Mouse (Mus musculus): ENCODE data around the gene Samd8. TPM values are rescaled to one million over a fixed set of nuclear protein-coding genes. Genes with fewer than 3 reads are reported as not detected.
A peak's percentile ranks its signal among the peaks of the same experiment; 100 is the strongest.

The Samd8 gene
- not detected in 2 replicates for polyA plus RNA-seq (2012; ENCODE audit: insufficient read depth, insufficient read length, low replicate concordance, missing spikeins)

DNA sequence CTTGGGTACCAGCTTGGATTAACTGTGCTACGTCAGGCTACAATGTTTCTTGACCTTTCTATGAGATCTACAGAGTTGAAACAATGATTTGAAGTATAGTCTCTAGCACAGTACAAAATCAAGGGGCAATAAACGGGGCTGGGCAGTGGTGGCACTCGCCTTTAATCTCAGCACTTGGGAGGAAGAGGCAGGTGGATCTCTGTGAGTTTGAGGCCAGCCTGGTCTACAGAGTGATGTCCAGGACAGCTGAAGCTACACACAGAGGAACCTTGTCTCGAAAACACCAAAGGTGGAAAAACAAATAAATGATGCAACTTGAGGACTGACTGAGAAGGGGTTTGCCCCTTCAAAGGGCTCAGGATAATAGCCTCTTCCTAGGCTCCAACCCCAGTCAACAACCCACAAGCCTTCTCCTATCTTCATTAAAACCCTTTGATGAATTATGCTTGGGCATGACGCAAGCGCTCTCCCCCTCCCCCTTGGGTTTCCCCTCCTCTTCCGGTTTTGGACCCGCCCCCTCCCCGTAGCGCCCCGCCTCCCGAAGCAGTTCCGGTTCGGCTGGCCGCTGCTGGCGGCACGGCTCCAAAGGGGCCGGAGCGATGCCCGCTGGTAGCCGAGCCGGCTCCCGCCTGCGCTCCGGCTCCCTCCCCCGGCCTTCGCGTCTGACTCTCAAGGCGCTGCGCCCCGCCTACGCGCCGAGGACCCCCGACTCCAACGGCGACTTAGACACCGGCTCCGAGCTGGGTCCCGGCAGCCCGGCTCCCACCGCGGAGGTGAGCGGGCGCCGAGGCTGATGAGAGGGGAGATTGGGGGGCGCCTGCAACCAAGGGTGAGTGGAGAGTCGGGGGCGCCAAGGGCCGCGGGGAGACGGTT, at the start of gene Samd8:
TSS of gene Samd8 (plus strand) at position 524 of the 873 bp plus-strand sequence.
- Histone ChIP-seq H3K4me3 (ENCODE audit: insufficient read depth, low read depth, low read length) (peak within 1 kb of the TSS; percentile 86), H3K4me1 (ENCODE audit: control insufficient read depth, insufficient read depth, low read length) (peaks cover 9% of the 10 kb centered on the region), H3K27ac (ENCODE audit: insufficient read depth, low read depth, low read length) (peak within 1 kb of the TSS; percentile 68)
- 6% methylated on average over 51 of the region's 52 CpGs for WGBS
- TF ChIP-seq POLR2A (IDR thresholded peaks at IDR 0.05; ENCODE audit: insufficient read depth, low read depth, low read length) (peak; percentile 96), CTCF (IDR thresholded peaks at IDR 0.05; ENCODE audit: insufficient read depth, low read depth, low read length) (no peak)

DNA sequence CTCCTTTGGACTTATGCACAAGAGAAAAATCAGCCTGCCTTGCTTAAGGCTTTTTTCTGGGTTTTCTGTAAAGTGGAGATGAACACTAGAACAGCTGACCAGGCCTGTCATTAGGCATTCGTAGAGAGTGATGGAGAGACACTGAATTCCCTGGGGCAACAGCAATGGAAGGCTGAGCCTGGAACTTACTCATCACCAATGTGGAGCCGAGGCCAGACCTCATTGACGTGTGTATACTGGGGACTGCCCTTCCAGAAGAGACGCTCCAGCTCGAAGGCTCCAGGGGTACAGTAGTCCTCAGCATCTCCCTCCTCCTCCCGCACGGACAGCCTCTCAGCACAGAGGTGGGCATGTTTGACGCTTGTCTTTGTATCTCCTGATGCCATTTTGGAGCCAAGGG, 47.6 kb upstream of the Samd8 start:
- Histone ChIP-seq H3K4me3 (ENCODE audit: insufficient read depth, low read depth, low read length) (no peak overlapping the region), H3K27ac (ENCODE audit: insufficient read depth, low read depth, low read length) (no peak overlapping the region), H3K4me1 (ENCODE audit: control insufficient read depth, insufficient read depth, low read length) (peaks cover 22% of the 10 kb centered on the region)
- 93% methylated on average over 8 of the region's 8 CpGs for WGBS
- TF ChIP-seq CTCF (IDR thresholded peaks at IDR 0.05; ENCODE audit: insufficient read depth, low read depth, low read length) (no peak), POLR2A (IDR thresholded peaks at IDR 0.05; ENCODE audit: insufficient read depth, low read depth, low read length) (no peak)

- WGBS: 42% methylated on average over 5 of the region's 5 CpGs
- no peak for TF ChIP-seq POLR2A (IDR thresholded peaks at IDR 0.05; ENCODE audit: insufficient read depth, low read depth, low read length)
- TF ChIP-seq CTCF (IDR thresholded peaks at IDR 0.05; ENCODE audit: insufficient read depth, low read depth, low read length): no peak
Measured at GRCm38 (mm10) chr14:21703255-21703654, 47.1 kb upstream of the Samd8 start.

DNA sequence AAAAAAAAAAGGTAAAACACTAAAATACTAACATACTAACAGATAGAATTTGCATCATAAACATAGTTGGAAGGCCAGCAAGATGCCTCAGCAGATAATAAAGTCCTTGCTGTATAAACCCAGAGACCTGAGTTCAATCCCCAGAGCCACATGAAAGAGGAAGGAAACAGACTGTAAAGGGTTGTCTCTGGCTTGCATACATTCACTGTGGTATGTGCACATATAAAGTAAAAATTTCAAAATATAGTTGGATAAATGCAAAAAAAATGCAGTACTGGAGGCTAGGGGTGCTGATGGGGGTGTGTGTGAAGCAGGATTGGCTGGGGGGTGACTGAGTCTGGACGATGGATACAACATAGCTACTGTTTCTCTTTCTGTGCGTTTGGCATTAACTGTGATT, 44.9 kb upstream of the Samd8 start:
- Histone ChIP-seq H3K4me1 (ENCODE audit: control insufficient read depth, insufficient read depth, low read length) (peaks cover 32% of the 10 kb centered on the region), H3K27ac (ENCODE audit: insufficient read depth, low read depth, low read length) (peak overlapping the region; percentile 97; the same call in 1 of the 2 replicates), H3K4me3 (ENCODE audit: insufficient read depth, low read depth, low read length) (no peak overlapping the region)
- TF ChIP-seq POLR2A (IDR thresholded peaks at IDR 0.05; ENCODE audit: insufficient read depth, low read depth, low read length): no peak
- TF ChIP-seq CTCF (IDR thresholded peaks at IDR 0.05; ENCODE audit: insufficient read depth, low read depth, low read length): no peak
- WGBS: 82% methylated on average over 2 of the region's 2 CpGs

More at GRCm38 (mm10) chr14:21703255-21703654, 47.1 kb upstream of the Samd8 start:
- Histone ChIP-seq H3K27ac (ENCODE audit: insufficient read depth, low read depth, low read length) (no peak overlapping the region), H3K4me1 (ENCODE audit: control insufficient read depth, insufficient read depth, low read length) (peaks cover 22% of the 10 kb centered on the region), H3K4me3 (ENCODE audit: insufficient read depth, low read depth, low read length) (no peak overlapping the region)

DNA sequence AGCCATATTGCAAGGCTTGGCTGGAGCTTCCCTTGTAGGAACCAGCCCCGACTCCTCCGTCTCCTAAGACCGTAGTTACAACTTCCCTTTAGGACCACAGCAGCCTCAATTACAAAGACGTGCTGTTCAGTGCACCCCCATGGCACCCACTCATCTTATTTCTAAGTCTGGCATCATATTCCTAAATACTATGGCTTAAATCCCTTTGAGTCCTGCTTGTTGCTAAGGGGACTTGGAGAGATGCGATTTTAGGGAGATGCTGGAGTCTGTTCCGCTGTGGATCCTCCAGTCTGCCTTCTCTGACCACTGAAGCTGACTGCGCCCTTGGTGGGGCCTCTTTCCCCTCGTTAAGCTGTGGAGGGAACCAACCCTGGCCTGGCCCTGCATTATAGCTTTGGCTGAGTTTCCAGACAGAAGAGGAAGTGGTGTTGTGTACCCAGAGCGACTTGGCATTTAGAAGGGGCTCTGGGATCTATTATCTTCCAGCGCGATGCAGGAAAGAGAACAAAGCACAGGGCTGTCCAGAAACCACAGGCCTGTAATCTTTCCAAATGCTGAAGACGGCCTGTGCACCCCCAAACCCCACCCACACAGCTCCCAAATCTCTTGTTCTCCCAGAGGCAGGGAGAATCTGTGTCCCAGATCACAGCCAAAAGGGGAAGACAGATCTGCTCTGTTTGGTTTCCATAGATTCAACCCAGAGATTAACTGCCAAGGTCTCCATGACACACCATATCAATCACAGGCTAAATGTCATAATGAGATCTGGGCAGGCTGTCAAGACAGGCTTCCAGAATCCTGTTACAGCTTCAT, 43.4 kb upstream of the Samd8 start:
- 18% methylated on average over 12 of the region's 12 CpGs for WGBS
- Histone ChIP-seq H3K27ac (ENCODE audit: insufficient read depth, low read depth, low read length) (peak overlapping the region; percentile 97), H3K4me1 (ENCODE audit: control insufficient read depth, insufficient read depth, low read length) (peaks cover 34% of the 10 kb centered on the region), H3K4me3 (ENCODE audit: insufficient read depth, low read depth, low read length) (no peak overlapping the region)
- TF ChIP-seq CTCF (IDR thresholded peaks at IDR 0.05; ENCODE audit: insufficient read depth, low read depth, low read length): no peak
- TF ChIP-seq POLR2A (IDR thresholded peaks at IDR 0.05; ENCODE audit: insufficient read depth, low read depth, low read length): no peak

- 95% methylated on average over 2 of the region's 2 CpGs for WGBS
- Histone ChIP-seq H3K4me3 (ENCODE audit: insufficient read depth, low read depth, low read length) (no peak overlapping the region), H3K27ac (ENCODE audit: insufficient read depth, low read depth, low read length) (0 out of 2 replicates have a peak overlapping the region, but pooled peaks have one; percentile 4), H3K4me1 (ENCODE audit: control insufficient read depth, insufficient read depth, low read length) (peaks cover 23% of the 10 kb centered on the region)
- no peak for TF ChIP-seq POLR2A (IDR thresholded peaks at IDR 0.05; ENCODE audit: insufficient read depth, low read depth, low read length)
Measured at GRCm38 (mm10) chr14:21709545-21709944, 40.8 kb upstream of the Samd8 start.

- Histone ChIP-seq H3K4me3 (ENCODE audit: insufficient read depth, low read depth, low read length) (no peak overlapping the region), H3K27ac (ENCODE audit: insufficient read depth, low read depth, low read length) (peak overlapping the region; percentile 12), H3K4me1 (ENCODE audit: control insufficient read depth, insufficient read depth, low read length) (peaks cover 23% of the 10 kb centered on the region)
- WGBS: 42% methylated on average over 2 of the region's 2 CpGs
- TF ChIP-seq CTCF (IDR thresholded peaks at IDR 0.05; ENCODE audit: insufficient read depth, low read depth, low read length): no peak
- TF ChIP-seq POLR2A (IDR thresholded peaks at IDR 0.05; ENCODE audit: insufficient read depth, low read depth, low read length): no peak
Measured at GRCm38 (mm10) chr14:21711231-21711630, 39.1 kb upstream of the Samd8 start.

GRCm38 (mm10) chr14:21714486-21714885, 35.8 kb upstream of the Samd8 start, which contains the start of gene Dupd1:
Gene Dupd1 (minus strand): TSS chr14:21714576.
- Histone ChIP-seq H3K4me3 (ENCODE audit: insufficient read depth, low read depth, low read length) (no peak within 1 kb of the TSS), H3K4me1 (ENCODE audit: control insufficient read depth, insufficient read depth, low read length) (peaks cover 9% of the 10 kb centered on the region), H3K27ac (ENCODE audit: insufficient read depth, low read depth, low read length) (no peak within 1 kb of the TSS)
- 93% methylated on average over 5 of the region's 5 CpGs for WGBS
- TF ChIP-seq POLR2A (IDR thresholded peaks at IDR 0.05; ENCODE audit: insufficient read depth, low read depth, low read length) (no peak), CTCF (IDR thresholded peaks at IDR 0.05; ENCODE audit: insufficient read depth, low read depth, low read length) (no peak)
